Mouse (Mus musculus) lung, embryonic 15.5 days (tissue): ENCODE data around the gene Scamp4. TPM values are rescaled to one million over a fixed set of nuclear protein-coding genes. Genes with fewer than 3 reads are reported as not detected.

Experiments
- ATAC-seq: fragments of 200-750 bp; cut with Nextera tagmentation; 2 replicates; pipeline ENCODE4 v1.8.0; 2017; ENCODE audit warnings: moderate number of reproducible peaks, borderline replicate concordance; ENCODE audit not compliant: low FRiP score, low TSS enrichment; ENCODE audit errors: extremely low read depth
- H3K27ac ChIP-seq: fragments of 300-500 bp; sonication (generic); 2 replicates; pipeline ENCODE4 v1.5.1; 2015; ENCODE audit warnings: moderate library complexity, mild to moderate bottlenecking, inconsistent platforms
- H3K27me3 ChIP-seq: fragments of 300-500 bp; sonication (generic); 2 replicates; pipeline ENCODE4 v1.6.1; 2015; ENCODE audit warnings: inconsistent platforms
- H3K36me3 ChIP-seq: fragments of 300-500 bp; sonication (generic); 2 replicates; pipeline ENCODE4 v1.6.1; 2015; ENCODE audit warnings: inconsistent platforms
- H3K4me1 ChIP-seq: fragments of 300-500 bp; sonication (generic); 2 replicates; pipeline ENCODE4 v1.6.1; 2015; ENCODE audit warnings: inconsistent platforms
- H3K4me2 ChIP-seq: fragments of 300-500 bp; sonication (generic); 2 replicates; pipeline ENCODE4 v1.6.1; 2015; ENCODE audit warnings: inconsistent platforms, mild to moderate bottlenecking, moderate library complexity
- H3K4me3 ChIP-seq: fragments of 300-500 bp; sonication (generic); 2 replicates; pipeline ENCODE4 v1.5.1; 2015; ENCODE audit warnings: mild to moderate bottlenecking, inconsistent platforms
- H3K9ac ChIP-seq: fragments of 300-500 bp; sonication (generic); 2 replicates; pipeline ENCODE4 v1.6.1; 2015; ENCODE audit warnings: inconsistent platforms
- H3K9me3 ChIP-seq: fragments of 300-500 bp; sonication (generic); 2 replicates; pipeline ENCODE4 v1.6.1; 2016; ENCODE audit warnings: inconsistent platforms
- WGBS: fragments of 180-500 bp; shearing (Covaris S2); methylation state at CpG from one replicate; pipeline ENCODE4 v1.1.7; 2015; 5-methylcytosine and 5-hydroxymethylcytosine counted together
- polyA plus RNA-seq: library from polyadenylated mRNA; unstranded; fragments of >200 nt; fragmentation: Nextera tagmentation; extraction: Ambion mirVana; gene quantifications from 2 replicates; pipeline ENCODE4 v1.2.1, GENCODE M21; 2015

Scamp4 gene
- polyA plus RNA-seq, 1 experiment from 2014 or later = 84.8 TPM

DNA sequence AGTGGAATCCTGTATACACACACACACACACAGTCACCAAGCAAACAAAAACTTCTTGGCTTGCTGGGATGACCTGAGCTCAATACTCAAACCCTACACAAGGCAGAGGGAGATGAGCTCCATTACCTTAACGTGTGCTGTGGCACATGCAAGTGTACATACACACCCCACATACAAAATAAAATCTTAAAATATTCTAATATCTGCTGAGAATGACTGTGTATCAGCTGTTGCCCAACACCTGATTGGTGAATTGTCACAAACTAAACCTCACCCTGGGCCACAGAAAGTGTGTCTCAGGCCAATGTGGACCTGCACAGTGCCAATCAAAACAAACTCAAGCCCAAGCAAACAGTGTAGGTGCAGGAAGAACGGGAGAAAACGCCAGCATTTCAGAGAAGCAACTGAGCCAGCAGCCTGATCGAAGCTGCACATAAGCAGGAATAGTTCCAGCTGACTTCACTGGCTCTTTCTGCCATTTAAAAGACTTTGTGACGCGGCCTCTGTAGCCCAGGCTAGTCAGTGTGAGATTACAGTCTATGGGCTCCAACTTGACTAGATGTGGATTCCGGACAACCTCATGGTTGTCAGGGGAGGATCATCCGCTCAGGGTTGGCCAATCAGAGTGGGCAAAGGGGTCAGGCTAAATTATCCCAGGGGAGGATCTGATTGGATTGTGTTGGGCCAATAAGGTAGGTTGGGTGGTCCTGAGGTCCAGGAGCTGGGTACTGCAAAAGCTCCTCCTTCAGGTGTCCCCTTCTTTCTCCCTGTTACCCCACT lies 17.0 kb downstream of the Scamp4 start:
- Histone ChIP-seq H3K36me3 (peaks cover 10% of the 10 kb centered on the region; the same call in 1 of the 2 replicates), H3K27ac (no peak overlapping the region; the same call in 1 of the 2 replicates), H3K4me3 (no peak overlapping the region), H3K9ac (no peak overlapping the region), H3K4me2 (no peak overlapping the region), H3K27me3 (no peaks in the 10 kb centered on the region), H3K9me3 (no peaks in the 10 kb centered on the region), H3K4me1 (peaks cover 19% of the 10 kb centered on the region)
- WGBS = 30% methylated on average over 8 of the region's 8 CpGs
- no peak for ATAC-seq

DNA sequence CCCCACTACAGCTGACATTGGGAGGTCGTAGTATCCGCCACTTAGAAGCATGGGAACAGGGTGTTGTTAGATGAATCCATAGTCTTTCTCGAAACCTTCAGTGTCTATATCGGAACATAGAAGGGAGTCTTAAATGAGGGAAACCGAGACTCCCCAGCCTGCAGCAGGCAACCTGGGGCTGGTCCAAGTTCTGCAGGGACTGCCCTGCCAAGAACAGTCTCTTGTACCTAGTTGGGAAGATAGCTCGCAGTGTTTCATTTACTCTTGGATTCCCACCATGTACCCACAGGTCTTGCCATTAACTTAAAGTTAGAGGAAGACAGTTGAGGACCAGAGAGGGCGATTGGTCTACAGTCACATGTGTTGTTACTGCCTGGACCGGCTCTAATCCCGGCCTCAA lies 17.7 kb downstream of the Scamp4 start:
- no peaks in the 10 kb centered on the region for H3K27me3 ChIP-seq
- no peaks in the 10 kb centered on the region for H3K9me3 ChIP-seq
- 0 out of 2 replicates have a peak overlapping the region, but pooled peaks have one; percentile 47 for H3K9ac ChIP-seq
- H3K4me2 ChIP-seq = no peak overlapping the region
- no peak overlapping the region for H3K27ac ChIP-seq
- H3K4me1 ChIP-seq = peaks cover 22% of the 10 kb centered on the region
- H3K4me3 ChIP-seq = no peak overlapping the region
- H3K36me3 ChIP-seq = peaks cover 3% of the 10 kb centered on the region; the same call in 1 of the 2 replicates
- ATAC-seq = no peak
- WGBS = 80% methylated on average over 9 of the region's 9 CpGs

DNA sequence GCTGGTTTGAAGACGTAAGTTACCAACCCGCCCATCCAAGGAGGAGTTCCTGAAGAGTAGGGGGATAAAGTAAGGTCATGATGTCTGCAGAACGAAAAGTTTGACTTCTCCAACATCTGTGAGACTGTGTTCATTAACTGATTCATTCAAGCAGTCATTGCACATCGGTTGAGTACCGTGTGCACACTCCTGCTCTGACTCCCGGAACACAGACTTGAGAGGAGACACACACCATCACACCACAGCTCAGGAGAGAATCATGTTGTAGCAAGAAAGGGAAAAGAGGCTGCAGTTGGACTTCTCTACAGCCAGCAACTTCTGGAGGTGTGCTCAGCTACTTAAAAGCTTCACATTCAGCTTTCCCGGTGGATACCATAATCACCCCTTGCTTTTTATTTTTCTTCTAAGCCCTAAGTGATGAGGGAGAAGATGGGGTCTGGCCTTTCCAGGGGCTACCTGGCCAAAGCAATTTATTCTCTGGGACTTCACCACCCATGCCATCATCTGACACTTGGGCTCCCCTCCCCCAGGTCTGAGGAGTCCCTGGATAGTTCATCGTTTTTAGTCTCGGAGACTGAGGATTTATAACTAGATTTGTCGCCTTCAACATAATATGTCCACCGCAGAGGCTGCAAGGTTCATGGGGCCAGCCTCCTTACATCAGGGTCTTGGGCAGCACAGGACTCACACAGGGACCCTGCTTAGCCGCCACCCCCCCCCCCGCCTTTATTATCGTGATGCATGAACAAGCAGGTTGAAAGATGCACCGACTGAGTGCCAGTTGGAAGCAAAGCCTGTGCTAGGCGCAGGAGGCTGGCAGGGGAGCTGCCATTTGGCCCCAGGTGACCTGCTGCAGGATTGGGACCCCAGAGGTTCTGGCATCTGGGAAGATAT lies 18.4 kb downstream of the Scamp4 start:
- Histone ChIP-seq H3K9ac (peak overlapping the region; percentile 47), H3K4me2 (peak overlapping the region; percentile 76), H3K4me3 (peak overlapping the region; percentile 88), H3K27ac (peak overlapping the region; percentile 97), H3K9me3 (no peaks in the 10 kb centered on the region), H3K27me3 (no peaks in the 10 kb centered on the region), H3K36me3 (no peaks in the 10 kb centered on the region), H3K4me1 (peaks cover 22% of the 10 kb centered on the region)
- WGBS = 46% methylated on average over 16 of the region's 16 CpGs
- ATAC-seq = no peak

DNA sequence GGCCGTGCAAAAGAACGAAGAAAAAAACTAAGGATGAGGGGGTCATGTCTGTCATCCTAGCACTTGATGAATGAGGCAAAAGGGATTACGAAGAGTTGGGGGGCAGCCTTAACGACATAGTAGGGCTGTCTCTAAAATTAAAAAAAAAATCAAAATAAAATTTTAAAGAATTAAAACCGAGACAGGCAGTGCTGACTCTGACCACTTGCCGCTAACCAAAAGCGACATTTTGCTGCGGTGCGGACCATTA lies 18.9 kb downstream of the Scamp4 start:
- H3K9ac ChIP-seq = peak overlapping the region; percentile 47
- peak overlapping the region; percentile 76 for H3K4me2 ChIP-seq
- H3K27me3 ChIP-seq = no peaks in the 10 kb centered on the region
- H3K9me3 ChIP-seq = no peaks in the 10 kb centered on the region
- H3K4me1 ChIP-seq = peaks cover 22% of the 10 kb centered on the region
- WGBS = 0% methylated on average over 9 of the region's 9 CpGs
- no peak for ATAC-seq
- H3K27ac ChIP-seq = peak overlapping the region; percentile 97
- no peaks in the 10 kb centered on the region for H3K36me3 ChIP-seq
- peak overlapping the region; percentile 88 for H3K4me3 ChIP-seq

DNA sequence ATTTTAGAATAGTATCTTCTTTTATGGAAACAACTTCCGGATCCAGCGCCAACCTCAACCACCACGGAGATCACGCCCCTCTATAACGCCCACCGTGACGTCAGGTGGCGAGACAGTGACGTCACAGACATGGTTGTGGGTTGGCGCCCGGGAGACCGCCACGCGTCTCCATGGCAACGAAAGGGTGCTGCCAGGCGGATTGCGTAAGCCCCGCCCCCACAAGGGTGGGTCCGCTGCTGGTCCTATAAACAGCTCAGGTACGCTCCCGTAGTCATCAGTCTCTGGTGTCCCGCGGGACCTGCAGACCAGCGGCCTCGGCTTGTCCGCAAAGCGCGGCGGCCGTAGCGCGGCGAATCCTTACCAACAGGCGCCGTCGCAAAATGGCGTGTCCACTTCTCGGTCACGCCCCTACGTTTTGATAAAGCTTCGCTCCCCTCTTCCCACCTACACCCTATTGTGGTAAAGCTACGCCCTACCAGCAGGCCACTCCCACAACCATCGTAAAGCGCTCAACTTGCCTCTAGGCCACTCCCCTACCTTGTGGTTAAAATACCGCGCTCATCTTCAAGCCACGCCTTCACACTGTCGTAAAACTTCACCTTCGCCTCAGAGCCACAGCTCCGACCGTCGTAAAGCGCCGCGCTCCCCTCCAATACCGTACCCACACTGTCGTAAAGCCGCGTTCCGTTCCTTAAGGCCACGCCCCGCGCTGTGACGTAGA lies 19.4 kb downstream of the Scamp4 start:
- no peaks in the 10 kb centered on the region for H3K27me3 ChIP-seq
- no peaks in the 10 kb centered on the region for H3K36me3 ChIP-seq
- under 1% methylated on average over 64 of the region's 64 CpGs for WGBS
- no peaks in the 10 kb centered on the region for H3K9me3 ChIP-seq
- peaks cover 22% of the 10 kb centered on the region for H3K4me1 ChIP-seq
- H3K27ac ChIP-seq = peak overlapping the region; percentile 97
- H3K4me3 ChIP-seq = peak overlapping the region; percentile 88
- H3K9ac ChIP-seq = peak overlapping the region; percentile 47
- peak overlapping the region; percentile 76 for H3K4me2 ChIP-seq
- peak; percentile 97 for ATAC-seq

DNA sequence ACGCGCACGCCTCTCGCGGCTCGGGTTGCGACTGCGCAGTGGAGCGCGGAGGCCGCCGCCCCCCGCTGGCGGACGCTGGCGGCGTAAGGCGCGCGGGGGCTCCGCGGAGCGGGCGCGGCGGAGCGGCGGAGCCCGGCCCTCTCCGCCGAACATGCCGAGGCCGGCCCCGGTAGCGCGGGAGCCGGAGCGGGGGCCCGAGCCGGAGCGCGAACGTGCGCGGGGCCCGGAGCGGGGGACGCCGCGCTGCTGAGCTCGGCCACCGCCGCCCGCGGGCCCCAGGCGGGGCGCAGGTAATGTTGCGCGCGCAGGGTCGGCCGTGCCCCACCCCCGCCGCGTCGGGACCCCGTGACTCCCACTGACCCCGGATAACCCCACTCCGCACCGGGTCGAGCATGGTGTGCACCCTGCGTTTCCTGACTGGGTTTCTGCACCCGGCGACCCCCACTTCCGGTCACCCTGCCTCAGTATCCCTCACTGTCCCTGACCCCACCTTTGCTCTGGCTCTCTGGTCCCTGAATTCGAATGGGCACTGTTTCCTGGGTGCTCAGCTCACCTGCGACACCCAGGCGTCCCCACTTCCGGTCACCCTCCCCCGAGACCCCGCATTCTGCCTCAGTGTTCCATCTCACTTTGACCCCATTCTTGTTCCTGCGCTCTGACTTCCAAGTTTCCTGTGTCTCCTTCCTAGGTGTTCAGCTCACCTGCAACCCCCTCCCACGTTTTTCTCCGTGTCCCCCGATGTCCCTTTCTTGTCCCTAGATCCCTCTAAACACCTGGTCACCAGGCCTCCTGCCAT lies 20.2 kb downstream of the Scamp4 start, which contains the start of gene Csnk1g2:
Csnk1g2 (plus strand) TSS at position 178 of the 796 bp plus-strand sequence.
- Histone ChIP-seq H3K36me3 (no peaks in the 10 kb centered on the region), H3K9ac (peak within 1 kb of the TSS; percentile 90), H3K4me1 (peaks cover 29% of the 10 kb centered on the region), H3K9me3 (no peaks in the 10 kb centered on the region), H3K27me3 (no peaks in the 10 kb centered on the region), H3K27ac (peak within 1 kb of the TSS; percentile 97), H3K4me3 (peak within 1 kb of the TSS; percentile 88), H3K4me2 (peak within 1 kb of the TSS; percentile 76)
- under 1% methylated on average over 76 of the region's 85 CpGs for WGBS
- peak; percentile 13 for ATAC-seq

DNA sequence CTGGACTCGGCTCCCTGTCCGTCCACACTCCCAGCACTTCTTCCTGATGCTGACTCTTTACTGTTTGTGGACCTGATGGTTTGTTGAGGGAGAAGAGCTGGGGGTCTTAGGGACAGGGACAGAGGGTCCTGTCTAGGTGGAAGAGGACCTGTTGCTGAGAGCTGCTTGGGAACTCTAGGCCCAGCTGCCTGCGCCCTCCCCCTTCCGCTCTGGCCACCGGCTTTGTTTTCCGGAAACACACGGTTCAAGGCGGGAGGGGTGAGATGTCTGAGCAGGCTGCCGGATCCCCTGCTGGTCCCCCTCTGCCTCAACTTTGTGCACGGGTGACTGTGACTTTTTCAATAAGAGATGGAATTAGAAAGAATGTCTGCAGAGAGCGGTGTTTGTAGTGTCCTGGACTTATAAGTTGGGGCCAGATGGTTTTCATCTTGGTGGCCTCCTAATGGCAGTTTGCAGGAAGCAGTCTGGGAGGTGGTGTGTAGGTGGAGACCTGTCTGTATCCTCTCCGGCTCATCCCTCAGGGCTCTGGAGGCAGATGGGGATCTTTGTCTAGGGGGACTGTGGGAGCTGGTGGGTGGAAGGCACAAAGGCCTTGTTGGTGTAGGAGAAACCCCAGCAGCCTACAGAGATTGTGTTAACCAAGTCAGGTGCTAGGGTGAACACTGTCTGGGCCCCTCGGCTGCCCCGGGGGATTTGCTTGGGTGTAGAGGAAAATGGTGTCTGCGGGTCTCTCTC lies 21.0 kb downstream of the Scamp4 start:
- Histone ChIP-seq H3K4me3 (peak overlapping the region; percentile 88), H3K9ac (peak overlapping the region; percentile 90), H3K4me2 (peak overlapping the region; percentile 72), H3K9me3 (no peaks in the 10 kb centered on the region), H3K27ac (peak overlapping the region; percentile 91), H3K27me3 (no peaks in the 10 kb centered on the region), H3K4me1 (peaks cover 29% of the 10 kb centered on the region), H3K36me3 (no peaks in the 10 kb centered on the region)
- 11% methylated on average over 15 of the region's 15 CpGs for WGBS
- no peak for ATAC-seq

DNA sequence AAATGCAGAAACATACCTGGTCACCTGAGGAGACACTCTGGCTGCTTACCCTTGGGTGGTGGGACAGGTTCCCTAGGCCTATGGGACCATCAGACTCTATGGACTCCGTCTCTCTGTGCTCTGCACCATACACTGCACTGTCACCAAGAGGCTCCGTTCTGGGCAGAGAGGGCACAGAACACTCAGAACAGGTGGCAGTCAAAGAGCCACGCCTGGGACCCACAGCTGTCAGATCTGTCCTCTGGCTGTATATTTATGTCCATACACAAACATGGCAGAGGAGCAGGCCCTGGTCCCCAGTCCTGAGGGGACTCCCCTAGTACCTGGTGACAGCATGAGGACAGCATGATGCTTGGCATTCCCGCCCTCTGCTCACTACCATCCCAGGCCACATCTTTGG lies 23.1 kb downstream of the Scamp4 start:
- Histone ChIP-seq H3K36me3 (no peaks in the 10 kb centered on the region), H3K27ac (no peak overlapping the region), H3K9ac (no peak overlapping the region), H3K4me1 (peaks cover 29% of the 10 kb centered on the region), H3K27me3 (no peaks in the 10 kb centered on the region), H3K4me3 (no peak overlapping the region), H3K4me2 (no peak overlapping the region), H3K9me3 (no peaks in the 10 kb centered on the region)
- 83% methylated on average over 4 of the region's 4 CpGs for WGBS
- ATAC-seq = no peak

DNA sequence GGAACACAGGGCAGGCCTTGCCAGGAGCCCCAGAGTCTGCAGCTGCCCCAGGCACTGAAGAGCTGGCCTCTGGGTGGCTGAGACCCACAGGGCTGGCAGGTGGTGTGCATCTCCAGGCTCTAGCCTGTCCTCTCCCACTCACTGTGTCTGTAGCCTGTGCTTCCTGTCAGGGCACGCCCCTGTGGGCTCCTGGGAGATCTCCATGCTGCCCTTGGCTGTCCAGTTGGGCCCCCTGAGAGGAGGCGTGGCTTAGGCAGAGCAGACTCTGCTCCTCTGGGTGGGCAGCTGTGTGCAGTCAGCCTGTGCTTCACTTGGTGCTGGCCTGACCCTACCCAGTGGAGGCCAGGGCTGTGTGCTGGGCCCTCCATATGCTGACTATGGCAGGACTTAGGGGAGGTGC lies 25.0 kb downstream of the Scamp4 start:
- no peak for ATAC-seq
- no peak overlapping the region for H3K4me2 ChIP-seq

DNA sequence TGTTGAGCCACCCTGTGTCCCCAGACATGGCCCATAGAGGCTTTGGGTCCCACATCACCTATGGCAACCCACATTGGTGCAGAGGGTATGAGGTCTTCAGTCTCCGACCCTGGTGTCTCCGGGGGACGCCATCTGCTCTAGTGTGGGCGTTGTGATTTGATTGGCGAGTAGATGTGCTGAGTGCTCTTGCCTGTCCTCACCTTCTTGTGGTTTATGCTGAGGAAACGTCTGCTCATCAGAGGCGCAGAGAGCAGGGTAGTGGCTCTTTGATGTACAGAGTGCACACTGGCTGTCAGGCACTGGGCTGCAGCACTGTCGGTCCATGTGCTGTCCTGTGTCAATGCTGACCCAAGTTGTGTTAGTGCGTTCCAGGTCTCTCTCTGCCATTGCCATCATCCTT lies 26.3 kb downstream of the Scamp4 start:
- Histone ChIP-seq H3K4me2 (no peak overlapping the region), H3K36me3 (no peaks in the 10 kb centered on the region), H3K4me1 (peaks cover 17% of the 10 kb centered on the region), H3K4me3 (no peak overlapping the region), H3K9ac (no peak overlapping the region), H3K27ac (no peak overlapping the region), H3K27me3 (no peaks in the 10 kb centered on the region), H3K9me3 (no peaks in the 10 kb centered on the region)
- WGBS = 83% methylated on average over 9 of the region's 9 CpGs
- no peak for ATAC-seq

More for the DNA sequence above, 25.0 kb downstream of the Scamp4 start:
- Histone ChIP-seq H3K4me1 (peaks cover 23% of the 10 kb centered on the region), H3K4me3 (no peak overlapping the region), H3K9ac (no peak overlapping the region), H3K27me3 (no peaks in the 10 kb centered on the region), H3K27ac (0 out of 2 replicates have a peak overlapping the region, but pooled peaks have one; percentile 6), H3K9me3 (no peaks in the 10 kb centered on the region), H3K36me3 (no peaks in the 10 kb centered on the region)
- WGBS = 25% methylated on average over 2 of the region's 2 CpGs
